Mouse (Mus musculus) stomach, postnatal 0 days (tissue): Measurements from ENCODE around the gene Ambra1.

ENCODE experiments used
- CTCF ChIP-seq: IDR thresholded peaks from 2 replicates; pipeline ENCODE4 v1.5.1; 2016; ENCODE audit warnings: antibody characterized with exemption, low read depth, mild to moderate bottlenecking, moderate library complexity
- EP300 ChIP-seq: optimal IDR thresholded peaks from 2 replicates; pipeline ENCODE3; 2016; ENCODE audit warnings: antibody characterized with exemption

DNA sequence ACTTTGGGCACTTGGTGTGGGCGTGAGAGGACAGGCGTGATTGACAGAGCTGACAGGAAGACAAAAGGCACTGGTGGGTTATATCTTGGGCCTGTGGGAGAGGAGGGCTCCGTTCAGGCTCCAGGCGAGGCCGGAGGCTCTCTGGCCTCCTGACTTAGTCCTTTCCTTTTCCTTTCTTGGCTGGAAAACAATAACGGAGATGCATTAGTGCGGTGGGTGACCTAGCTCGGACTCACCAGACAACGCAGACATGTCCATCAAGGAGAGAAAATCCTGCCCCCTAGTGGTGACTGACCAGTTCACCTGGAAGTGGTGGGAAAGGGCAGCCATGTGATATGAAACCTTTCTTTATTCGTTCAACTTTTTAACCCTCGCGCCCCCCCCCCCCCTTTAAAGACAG, 200.0 kb downstream of the Ambra1 start:
- TF ChIP-seq CTCF (peak; percentile 84), EP300 (no peak)
